Mouse (Mus musculus): ENCODE measurements around the gene Clasp1. TPM values are rescaled to one million over a fixed set of nuclear protein-coding genes. Genes with fewer than 3 reads are reported as not detected.
A peak's percentile ranks its signal among the peaks of the same experiment; 100 is the strongest.

Clasp1 gene
- polyA plus RNA-seq, 1 experiment from 2014 or later: 44.1 TPM

- no peaks in the 10 kb centered on the region for H3K27me3 ChIP-seq
- H3K9me3 ChIP-seq: no peaks in the 10 kb centered on the region
- no peak overlapping the region for H3K4me2 ChIP-seq
- peaks cover 6% of the 10 kb centered on the region; the same call in 1 of the 2 replicates for H3K4me1 ChIP-seq
- ATAC-seq (ENCODE audit: borderline replicate concordance, extremely low read depth, low FRiP score, low TSS enrichment): no peak
- no peak overlapping the region for H3K4me3 ChIP-seq
- H3K36me3 ChIP-seq: no peaks in the 10 kb centered on the region
- no peak overlapping the region for H3K27ac ChIP-seq
- H3K9ac ChIP-seq: no peak overlapping the region
Measured at GRCm38 (mm10) chr1:118438332-118438731, 49.5 kb downstream of the Clasp1 start.

GRCm38 (mm10) chr1:118440547-118440946, 51.7 kb downstream of the Clasp1 start:
- H3K9ac ChIP-seq: no peak overlapping the region
- H3K4me3 ChIP-seq: no peak overlapping the region
- H3K27me3 ChIP-seq: no peaks in the 10 kb centered on the region
- ATAC-seq (ENCODE audit: borderline replicate concordance, extremely low read depth, low FRiP score, low TSS enrichment): no peak
- H3K4me2 ChIP-seq: no peak overlapping the region
- no peaks in the 10 kb centered on the region for H3K9me3 ChIP-seq
- H3K4me1 ChIP-seq: no peaks in the 10 kb centered on the region
- WGBS: 79% methylated on average over 1 of the region's 1 CpGs
- H3K36me3 ChIP-seq: no peaks in the 10 kb centered on the region
- H3K27ac ChIP-seq: no peak overlapping the region

- ATAC-seq (ENCODE audit: borderline replicate concordance, extremely low read depth, low FRiP score, low TSS enrichment): no peak
- Histone ChIP-seq H3K4me2 (no peak overlapping the region), H3K4me1 (no peaks in the 10 kb centered on the region), H3K9me3 (no peaks in the 10 kb centered on the region), H3K36me3 (no peaks in the 10 kb centered on the region), H3K9ac (no peak overlapping the region), H3K27me3 (no peaks in the 10 kb centered on the region), H3K27ac (no peak overlapping the region), H3K4me3 (no peak overlapping the region)
- 75% methylated on average over 7 of the region's 7 CpGs for WGBS
Measured at GRCm38 (mm10) chr1:118444420-118444819, 55.6 kb downstream of the Clasp1 start.

- 72% methylated on average over 3 of the region's 3 CpGs for WGBS
- ATAC-seq (ENCODE audit: borderline replicate concordance, extremely low read depth, low FRiP score, low TSS enrichment): no peak
- H3K9me3 ChIP-seq: no peaks in the 10 kb centered on the region
- H3K36me3 ChIP-seq: no peaks in the 10 kb centered on the region
- H3K4me3 ChIP-seq: no peak overlapping the region
- H3K4me1 ChIP-seq: no peaks in the 10 kb centered on the region
- H3K27me3 ChIP-seq: no peaks in the 10 kb centered on the region
- no peak overlapping the region for H3K27ac ChIP-seq
- H3K9ac ChIP-seq: no peak overlapping the region
- H3K4me2 ChIP-seq: no peak overlapping the region
Measured at GRCm38 (mm10) chr1:118444988-118445387, 56.1 kb downstream of the Clasp1 start.

- Histone ChIP-seq H3K4me1 (no peaks in the 10 kb centered on the region), H3K27ac (no peak overlapping the region)
- 80% methylated on average over 6 of the region's 6 CpGs for WGBS
Measured at GRCm38 (mm10) chr1:118445441-118445840, 56.6 kb downstream of the Clasp1 start.

GRCm38 (mm10) chr1:118446006-118446405, 57.1 kb downstream of the Clasp1 start:
- H3K4me3 ChIP-seq: no peak overlapping the region
- no peak overlapping the region for H3K9ac ChIP-seq
- no peaks in the 10 kb centered on the region for H3K27me3 ChIP-seq
- no peaks in the 10 kb centered on the region for H3K9me3 ChIP-seq
- H3K4me2 ChIP-seq: no peak overlapping the region
- H3K4me1 ChIP-seq: no peaks in the 10 kb centered on the region
- no peaks in the 10 kb centered on the region for H3K36me3 ChIP-seq
- ATAC-seq (ENCODE audit: borderline replicate concordance, extremely low read depth, low FRiP score, low TSS enrichment): no peak
- no peak overlapping the region for H3K27ac ChIP-seq
- WGBS: 84% methylated on average over 3 of the region's 3 CpGs

More at GRCm38 (mm10) chr1:118445441-118445840, 56.6 kb downstream of the Clasp1 start:
- no peaks in the 10 kb centered on the region for H3K27me3 ChIP-seq
- H3K9me3 ChIP-seq: no peaks in the 10 kb centered on the region
- no peak for ATAC-seq (ENCODE audit: borderline replicate concordance, extremely low read depth, low FRiP score, low TSS enrichment)
- H3K4me2 ChIP-seq: no peak overlapping the region
- H3K4me3 ChIP-seq: no peak overlapping the region
- H3K9ac ChIP-seq: no peak overlapping the region
- no peaks in the 10 kb centered on the region for H3K36me3 ChIP-seq

GRCm38 (mm10) chr1:118447131-118447530, 58.3 kb downstream of the Clasp1 start:
- Histone ChIP-seq H3K9ac (no peak overlapping the region), H3K36me3 (no peaks in the 10 kb centered on the region), H3K27me3 (no peaks in the 10 kb centered on the region), H3K4me3 (no peak overlapping the region), H3K9me3 (no peaks in the 10 kb centered on the region), H3K4me1 (no peaks in the 10 kb centered on the region), H3K4me2 (no peak overlapping the region), H3K27ac (no peak overlapping the region)
- ATAC-seq (ENCODE audit: borderline replicate concordance, extremely low read depth, low FRiP score, low TSS enrichment): no peak
- WGBS: 90% methylated on average over 2 of the region's 2 CpGs

- 89% methylated on average over 1 of the region's 1 CpGs for WGBS
- Histone ChIP-seq H3K9me3 (no peaks in the 10 kb centered on the region), H3K27ac (no peak overlapping the region), H3K4me2 (no peak overlapping the region), H3K27me3 (no peaks in the 10 kb centered on the region), H3K36me3 (no peaks in the 10 kb centered on the region), H3K9ac (no peak overlapping the region), H3K4me1 (no peaks in the 10 kb centered on the region), H3K4me3 (no peak overlapping the region)
- no peak for ATAC-seq (ENCODE audit: borderline replicate concordance, extremely low read depth, low FRiP score, low TSS enrichment)
Measured at GRCm38 (mm10) chr1:118448214-118448613, 59.4 kb downstream of the Clasp1 start.

- no peaks in the 10 kb centered on the region for H3K4me1 ChIP-seq
- no peak overlapping the region for H3K9ac ChIP-seq
- ATAC-seq (ENCODE audit: borderline replicate concordance, extremely low read depth, low FRiP score, low TSS enrichment): no peak
- H3K4me3 ChIP-seq: no peak overlapping the region
- no peaks in the 10 kb centered on the region for H3K9me3 ChIP-seq
- no peaks in the 10 kb centered on the region for H3K27me3 ChIP-seq
- WGBS: 82% methylated on average over 3 of the region's 3 CpGs
- no peak overlapping the region for H3K4me2 ChIP-seq
- H3K27ac ChIP-seq: no peak overlapping the region
- no peaks in the 10 kb centered on the region for H3K36me3 ChIP-seq
Measured at GRCm38 (mm10) chr1:118450891-118451450, 62.1 kb downstream of the Clasp1 start.

GRCm38 (mm10) chr1:118453577-118453976, 64.7 kb downstream of the Clasp1 start:
- no peak overlapping the region for H3K4me3 ChIP-seq
- H3K36me3 ChIP-seq: no peaks in the 10 kb centered on the region
- no peaks in the 10 kb centered on the region for H3K27me3 ChIP-seq
- 85% methylated on average over 4 of the region's 4 CpGs for WGBS
- no peaks in the 10 kb centered on the region for H3K9me3 ChIP-seq
- peaks cover 22% of the 10 kb centered on the region for H3K4me1 ChIP-seq
- H3K9ac ChIP-seq: no peak overlapping the region
- no peak for ATAC-seq (ENCODE audit: borderline replicate concordance, extremely low read depth, low FRiP score, low TSS enrichment)
- no peak overlapping the region for H3K4me2 ChIP-seq
- no peak overlapping the region for H3K27ac ChIP-seq

GRCm38 (mm10) chr1:118454817-118455216, 66.0 kb downstream of the Clasp1 start:
- no peaks in the 10 kb centered on the region for H3K27me3 ChIP-seq
- H3K9ac ChIP-seq: no peak overlapping the region
- no peak overlapping the region for H3K4me2 ChIP-seq
- no peaks in the 10 kb centered on the region for H3K36me3 ChIP-seq
- H3K27ac ChIP-seq: no peak overlapping the region
- H3K9me3 ChIP-seq: no peaks in the 10 kb centered on the region
- peaks cover 22% of the 10 kb centered on the region for H3K4me1 ChIP-seq
- 90% methylated on average over 4 of the region's 4 CpGs for WGBS
- ATAC-seq (ENCODE audit: borderline replicate concordance, extremely low read depth, low FRiP score, low TSS enrichment): no peak
- no peak overlapping the region for H3K4me3 ChIP-seq

- H3K4me3 ChIP-seq: no peak overlapping the region
- no peaks in the 10 kb centered on the region for H3K36me3 ChIP-seq
- peak overlapping the region; percentile 53 for H3K4me2 ChIP-seq
- peaks cover 22% of the 10 kb centered on the region for H3K4me1 ChIP-seq
- H3K9me3 ChIP-seq: no peaks in the 10 kb centered on the region
- no peak overlapping the region for H3K9ac ChIP-seq
- WGBS: 49% methylated on average over 11 of the region's 11 CpGs
- peak overlapping the region; percentile 9; the same call in 1 of the 2 replicates for H3K27ac ChIP-seq
- ATAC-seq (ENCODE audit: borderline replicate concordance, extremely low read depth, low FRiP score, low TSS enrichment): no peak
- no peaks in the 10 kb centered on the region for H3K27me3 ChIP-seq
Measured at GRCm38 (mm10) chr1:118457256-118457882, 68.5 kb downstream of the Clasp1 start.

Measured in lung, embryonic 15.5 days (tissue).